Mouse (Mus musculus) liver, embryonic 12.5 days (tissue): ENCODE data around the gene Ormdl2. TPM values are rescaled to one million over a fixed set of nuclear protein-coding genes. Genes with fewer than 3 reads are reported as not detected.

Source experiments
- ATAC-seq: fragments of 200-750 bp; cut with Nextera tagmentation; 2 replicates; pipeline ENCODE4 v1.8.0; 2017; ENCODE audit warnings: moderate number of reproducible peaks, mild to moderate bottlenecking, moderate library complexity
- H3K27ac ChIP-seq: fragments of 300-500 bp; sonication (generic); 2 replicates; pipeline ENCODE4 v1.5.1; 2016; ENCODE audit warnings: mild to moderate bottlenecking
- H3K27me3 ChIP-seq: fragments of 300-500 bp; sonication (generic); replicated peaks from 2 replicates; pipeline ENCODE4 v1.6.1; 2016; ENCODE audit warnings: mild to moderate bottlenecking, moderate library complexity
- H3K36me3 ChIP-seq: fragments of 300-500 bp; sonication (generic); 2 replicates; pipeline ENCODE4 v1.6.1; 2016; ENCODE audit warnings: mild to moderate bottlenecking, moderate library complexity
- H3K4me1 ChIP-seq: fragments of 300-500 bp; sonication (generic); 2 replicates; pipeline ENCODE4 v1.6.1; 2016
- H3K4me2 ChIP-seq: fragments of 300-500 bp; sonication (generic); 2 replicates; pipeline ENCODE4 v1.6.1; 2016; ENCODE audit warnings: mild to moderate bottlenecking, moderate library complexity
- H3K4me3 ChIP-seq: fragments of 300-500 bp; sonication (generic); 2 replicates; pipeline ENCODE4 v1.5.1; 2016; ENCODE audit warnings: mild to moderate bottlenecking, moderate library complexity
- H3K9ac ChIP-seq: fragments of 300-500 bp; sonication (generic); 2 replicates; pipeline ENCODE4 v1.6.1; 2016; ENCODE audit warnings: mild to moderate bottlenecking, moderate library complexity
- H3K9me3 ChIP-seq: fragments of 300-500 bp; sonication (generic); replicated peaks from 2 replicates; pipeline ENCODE4 v1.6.1; 2016; ENCODE audit warnings: mild to moderate bottlenecking, moderate library complexity
- WGBS: fragments of 180-500 bp; shearing (Covaris S2); methylation state at CpG from one replicate; pipeline ENCODE4 v1.1.7; 2016; ENCODE audit not compliant: insufficient replicate concordance; 5-methylcytosine and 5-hydroxymethylcytosine counted together
- polyA plus RNA-seq: library from polyadenylated mRNA; unstranded; fragments of >200 nt; fragmentation: Nextera tagmentation; extraction: Ambion mirVana; gene quantifications from 2 replicates; pipeline ENCODE4 v1.2.1, GENCODE M21; 2016

Ormdl2 gene
- polyA plus RNA-seq, 1 experiment from 2014 or later, result 85.8 TPM

- Histone ChIP-seq H3K9ac (no peak overlapping the region), H3K4me1 (peaks cover 39% of the 10 kb centered on the region), H3K9me3 (no peaks in the 10 kb centered on the region), H3K4me3 (peak overlapping the region; percentile 82; the same call in 1 of the 2 replicates), H3K4me2 (peak overlapping the region; percentile 94), H3K36me3 (peaks cover 33% of the 10 kb centered on the region), H3K27me3 (peaks cover 4% of the 10 kb centered on the region), H3K27ac (peak overlapping the region; percentile 93; the same call in 1 of the 2 replicates)
- 61% methylated on average over 4 of the region's 4 CpGs for WGBS
- no peak for ATAC-seq
Measured at GRCm38 (mm10) chr10:128802956-128803355, 18.5 kb downstream of the Ormdl2 start.

GRCm38 (mm10) chr10:128801981-128802495, 19.4 kb downstream of the Ormdl2 start:
- H3K36me3 ChIP-seq, result peaks cover 25% of the 10 kb centered on the region
- H3K27ac ChIP-seq, result no peak overlapping the region
- H3K9ac ChIP-seq, result no peak overlapping the region
- H3K4me1 ChIP-seq, result peaks cover 30% of the 10 kb centered on the region
- no peak overlapping the region for H3K4me2 ChIP-seq
- WGBS, result 88% methylated on average over 16 of the region's 16 CpGs
- H3K27me3 ChIP-seq, result peaks cover 4% of the 10 kb centered on the region
- ATAC-seq, result no peak
- H3K4me3 ChIP-seq, result no peak overlapping the region
- H3K9me3 ChIP-seq, result no peaks in the 10 kb centered on the region

GRCm38 (mm10) chr10:128798676-128799075, 22.8 kb downstream of the Ormdl2 start:
- Histone ChIP-seq H3K4me1 (peaks cover 12% of the 10 kb centered on the region), H3K9ac (no peak overlapping the region), H3K9me3 (no peaks in the 10 kb centered on the region), H3K27me3 (peaks cover 8% of the 10 kb centered on the region), H3K36me3 (peaks cover 26% of the 10 kb centered on the region), H3K4me2 (no peak overlapping the region), H3K27ac (no peak overlapping the region), H3K4me3 (no peak overlapping the region)
- 77% methylated on average over 8 of the region's 8 CpGs for WGBS
- no peak for ATAC-seq

- Histone ChIP-seq H3K4me1 (peaks cover 3% of the 10 kb centered on the region), H3K27me3 (0 out of 2 replicates have a peak, but pooled peaks cover 5% of the 10 kb centered on the region), H3K4me3 (no peak overlapping the region), H3K36me3 (peaks cover 21% of the 10 kb centered on the region), H3K4me2 (no peak overlapping the region), H3K9me3 (no peaks in the 10 kb centered on the region), H3K27ac (no peak overlapping the region), H3K9ac (no peak overlapping the region)
- 94% methylated on average over 3 of the region's 3 CpGs for WGBS
- ATAC-seq, result no peak
Measured at GRCm38 (mm10) chr10:128795581-128795980, 25.9 kb downstream of the Ormdl2 start.

- H3K27ac ChIP-seq, result no peak overlapping the region
Measured at GRCm38 (mm10) chr10:128794391-128794790, 27.1 kb downstream of the Ormdl2 start.

GRCm38 (mm10) chr10:128793258-128793657, 28.2 kb downstream of the Ormdl2 start:
- H3K4me2 ChIP-seq, result no peak overlapping the region
- H3K4me3 ChIP-seq, result no peak overlapping the region
- H3K27ac ChIP-seq, result no peak overlapping the region
- ATAC-seq, result no peak
- peaks cover 4% of the 10 kb centered on the region; the same call in 1 of the 2 replicates for H3K36me3 ChIP-seq
- WGBS, result 79% methylated on average over 1 of the region's 1 CpGs
- no peaks in the 10 kb centered on the region for H3K9me3 ChIP-seq
- peaks cover 3% of the 10 kb centered on the region for H3K4me1 ChIP-seq
- H3K9ac ChIP-seq, result no peak overlapping the region
- H3K27me3 ChIP-seq, result 0 out of 2 replicates have a peak, but pooled peaks cover 5% of the 10 kb centered on the region

More at GRCm38 (mm10) chr10:128794391-128794790, 27.1 kb downstream of the Ormdl2 start:
- Histone ChIP-seq H3K36me3 (peaks cover 10% of the 10 kb centered on the region), H3K4me2 (no peak overlapping the region), H3K4me1 (peaks cover 3% of the 10 kb centered on the region), H3K4me3 (no peak overlapping the region), H3K9ac (no peak overlapping the region), H3K9me3 (no peaks in the 10 kb centered on the region), H3K27me3 (0 out of 2 replicates have a peak, but pooled peaks cover 5% of the 10 kb centered on the region)
- 63% methylated on average over 5 of the region's 5 CpGs for WGBS
- no peak for ATAC-seq

- peaks cover 4% of the 10 kb centered on the region; the same call in 1 of the 2 replicates for H3K36me3 ChIP-seq
- H3K27me3 ChIP-seq, result 0 out of 2 replicates have a peak, but pooled peaks cover 5% of the 10 kb centered on the region
- peaks cover 3% of the 10 kb centered on the region for H3K4me1 ChIP-seq
- no peak overlapping the region for H3K4me2 ChIP-seq
- no peak overlapping the region for H3K9ac ChIP-seq
- ATAC-seq, result no peak
- H3K27ac ChIP-seq, result no peak overlapping the region
- no peaks in the 10 kb centered on the region for H3K9me3 ChIP-seq
- H3K4me3 ChIP-seq, result no peak overlapping the region
Measured at GRCm38 (mm10) chr10:128792041-128792440, 29.4 kb downstream of the Ormdl2 start.

GRCm38 (mm10) chr10:128790398-128791124, 30.9 kb downstream of the Ormdl2 start, which contains the start of gene Mmp19:
Gene Mmp19 (plus strand): TSS chr10:128790910.
- Histone ChIP-seq H3K9me3 (no peaks in the 10 kb centered on the region), H3K4me1 (peaks cover 3% of the 10 kb centered on the region), H3K27ac (peak within 1 kb of the TSS; percentile 45; the same call in 1 of the 2 replicates), H3K36me3 (peaks cover 2% of the 10 kb centered on the region; the same call in 1 of the 2 replicates), H3K4me2 (peak within 1 kb of the TSS; percentile 43), H3K4me3 (peak within 1 kb of the TSS; percentile 37), H3K27me3 (no peaks in the 10 kb centered on the region), H3K9ac (0 out of 2 replicates have a peak within 1 kb of the TSS, but pooled peaks have one; percentile 27)
- peak; percentile 64 for ATAC-seq
- 58% methylated on average over 7 of the region's 7 CpGs for WGBS

- no peak overlapping the region for H3K4me3 ChIP-seq
- H3K27me3 ChIP-seq, result no peaks in the 10 kb centered on the region
- no peak overlapping the region for H3K9ac ChIP-seq
- peaks cover 3% of the 10 kb centered on the region; the same call in 1 of the 2 replicates for H3K36me3 ChIP-seq
- H3K4me1 ChIP-seq, result peaks cover 16% of the 10 kb centered on the region; the same call in 1 of the 2 replicates
- H3K27ac ChIP-seq, result 0 out of 2 replicates have a peak overlapping the region, but pooled peaks have one; percentile 14
- ATAC-seq, result no peak
- no peak overlapping the region for H3K4me2 ChIP-seq
- 41% methylated on average over 1 of the region's 1 CpGs for WGBS
- peaks cover 12% of the 10 kb centered on the region for H3K9me3 ChIP-seq
Measured at GRCm38 (mm10) chr10:128780200-128780599, 41.2 kb downstream of the Ormdl2 start.

- Histone ChIP-seq H3K4me3 (no peak overlapping the region), H3K27ac (peak overlapping the region; percentile 47), H3K9ac (no peak overlapping the region), H3K27me3 (no peaks in the 10 kb centered on the region), H3K9me3 (peaks cover 10% of the 10 kb centered on the region), H3K36me3 (peaks cover 2% of the 10 kb centered on the region; the same call in 1 of the 2 replicates), H3K4me1 (peaks cover 16% of the 10 kb centered on the region; the same call in 1 of the 2 replicates), H3K4me2 (no peak overlapping the region)
- 19% methylated on average over 8 of the region's 8 CpGs for WGBS
- ATAC-seq, result peak; percentile 71; the same call in 1 of the 2 replicates
Measured at GRCm38 (mm10) chr10:128779011-128779795, 42.2 kb downstream of the Ormdl2 start.

GRCm38 (mm10) chr10:128778441-128778840, 43.0 kb downstream of the Ormdl2 start:
- H3K9me3 ChIP-seq, result peaks cover 3% of the 10 kb centered on the region; the same call in 1 of the 2 replicates
- no peak overlapping the region for H3K4me3 ChIP-seq
- no peaks in the 10 kb centered on the region for H3K36me3 ChIP-seq
- no peak for ATAC-seq
- no peak overlapping the region for H3K4me2 ChIP-seq
- H3K4me1 ChIP-seq, result peaks cover 18% of the 10 kb centered on the region
- no peak overlapping the region for H3K9ac ChIP-seq
- H3K27me3 ChIP-seq, result no peaks in the 10 kb centered on the region
- H3K27ac ChIP-seq, result peak overlapping the region; percentile 47; the same call in 1 of the 2 replicates
- WGBS, result 81% methylated on average over 2 of the region's 2 CpGs
